Mouse (Mus musculus) lung, embryonic 16.5 days (tissue): Measurements from ENCODE around the gene Tmc6. TPM values are rescaled to one million over a fixed set of nuclear protein-coding genes. Genes with fewer than 3 reads are reported as not detected.
A peak's percentile ranks its signal among the peaks of the same experiment; 100 is the strongest.

Experiments used
- ATAC-seq: fragments of 200-750 bp; cut with Nextera tagmentation; 2 replicates; pipeline ENCODE4 v1.8.0; 2017; ENCODE audit warnings: low read depth, mild to moderate bottlenecking, moderate library complexity
- H3K27ac ChIP-seq: fragments of 300-500 bp; sonication (generic); 2 replicates; pipeline ENCODE4 v1.5.1; 2014; ENCODE audit warnings: mild to moderate bottlenecking, control low read depth, low read length
- H3K27me3 ChIP-seq: fragments of 300-500 bp; sonication (generic); 2 replicates; pipeline ENCODE4 v1.6.1; 2014; ENCODE audit warnings: low read depth, low read length, mixed read lengths; ENCODE audit not compliant: control insufficient read depth, insufficient read depth
- H3K36me3 ChIP-seq: fragments of 300-500 bp; sonication (generic); 2 replicates; pipeline ENCODE4 v1.6.1; 2014; ENCODE audit warnings: low read length; ENCODE audit not compliant: control insufficient read depth, insufficient read depth
- H3K4me1 ChIP-seq: fragments of 300-500 bp; sonication (generic); replicated peaks from 2 replicates; pipeline ENCODE4 v1.6.1; 2014; ENCODE audit warnings: low read length, mixed read lengths; ENCODE audit not compliant: control insufficient read depth, insufficient read depth
- H3K4me2 ChIP-seq: fragments of 300-500 bp; sonication (generic); 2 replicates; pipeline ENCODE4 v1.6.1; 2014; ENCODE audit warnings: low read depth, low read length, control low read depth
- H3K4me3 ChIP-seq: fragments of 300-500 bp; sonication (generic); 2 replicates; pipeline ENCODE4 v1.5.1; 2014; ENCODE audit warnings: mild to moderate bottlenecking, low read length, control low read depth
- H3K9ac ChIP-seq: fragments of 300-500 bp; sonication (generic); 2 replicates; pipeline ENCODE4 v1.6.1; 2014; ENCODE audit warnings: low read length, control low read depth
- H3K9me3 ChIP-seq: fragments of 300-500 bp; sonication (generic); 2 replicates; pipeline ENCODE4 v1.6.1; 2016; ENCODE audit warnings: low read length; ENCODE audit not compliant: control insufficient read depth
- WGBS: fragments of 180-500 bp; shearing (Covaris S2); extraction: QIAGEN DNeasy Blood & Tissue Kit; methylation state at CpG from one replicate; pipeline ENCODE4 v1.1.7; 2014; 5-methylcytosine and 5-hydroxymethylcytosine counted together
- polyA plus RNA-seq: library from polyadenylated mRNA; unstranded; fragments of >200 nt; fragmentation: Nextera tagmentation; extraction: Ambion mirVana; gene quantifications from 2 replicates; pipeline ENCODE4 v1.2.1, GENCODE M21; 2015

Tmc6 gene
- polyA plus RNA-seq, 1 experiment from 2014 or later = 23.6 TPM

GRCm38 (mm10) chr11:117779434-117780198 lies 2.4 kb downstream of the Tmc6 start:
- Histone ChIP-seq H3K36me3 (no peaks in the 10 kb centered on the region), H3K27ac (peak overlapping the region; percentile 97), H3K9me3 (no peaks in the 10 kb centered on the region), H3K4me2 (peak overlapping the region; percentile 98), H3K4me1 (peaks cover 41% of the 10 kb centered on the region), H3K4me3 (peak overlapping the region; percentile 61), H3K9ac (peak overlapping the region; percentile 77), H3K27me3 (no peaks in the 10 kb centered on the region; the same call in 1 of the 2 replicates)
- peak; percentile 34 for ATAC-seq
- WGBS = 3% methylated on average over 38 of the region's 38 CpGs

GRCm38 (mm10) chr11:117778851-117779433 lies 3.1 kb downstream of the Tmc6 start:
- Histone ChIP-seq H3K9ac (peak overlapping the region; percentile 77), H3K36me3 (no peaks in the 10 kb centered on the region), H3K9me3 (no peaks in the 10 kb centered on the region), H3K4me3 (peak overlapping the region; percentile 61), H3K4me2 (peak overlapping the region; percentile 98), H3K4me1 (peaks cover 41% of the 10 kb centered on the region), H3K27me3 (no peaks in the 10 kb centered on the region; the same call in 1 of the 2 replicates), H3K27ac (peak overlapping the region; percentile 97)
- 43% methylated on average over 12 of the region's 12 CpGs for WGBS
- no peak for ATAC-seq

GRCm38 (mm10) chr11:117778031-117778430 lies 4.0 kb downstream of the Tmc6 start:
- 88% methylated on average over 11 of the region's 11 CpGs for WGBS
- Histone ChIP-seq H3K27ac (no peak overlapping the region), H3K9me3 (no peaks in the 10 kb centered on the region), H3K27me3 (no peaks in the 10 kb centered on the region), H3K4me1 (peaks cover 36% of the 10 kb centered on the region), H3K36me3 (no peaks in the 10 kb centered on the region), H3K9ac (no peak overlapping the region), H3K4me3 (no peak overlapping the region), H3K4me2 (no peak overlapping the region)
- ATAC-seq = no peak

GRCm38 (mm10) chr11:117777111-117777510 lies 4.9 kb downstream of the Tmc6 start:
- no peaks in the 10 kb centered on the region for H3K36me3 ChIP-seq
- H3K4me1 ChIP-seq = peaks cover 34% of the 10 kb centered on the region
- no peak overlapping the region for H3K4me3 ChIP-seq
- no peaks in the 10 kb centered on the region for H3K9me3 ChIP-seq
- no peak overlapping the region for H3K27ac ChIP-seq
- ATAC-seq = no peak
- 85% methylated on average over 5 of the region's 5 CpGs for WGBS
- H3K9ac ChIP-seq = no peak overlapping the region
- no peaks in the 10 kb centered on the region for H3K27me3 ChIP-seq
- no peak overlapping the region for H3K4me2 ChIP-seq

GRCm38 (mm10) chr11:117776085-117776792 lies 5.8 kb downstream of the Tmc6 start:
- no peak for ATAC-seq
- H3K9me3 ChIP-seq = no peaks in the 10 kb centered on the region
- H3K9ac ChIP-seq = no peak overlapping the region
- no peaks in the 10 kb centered on the region for H3K36me3 ChIP-seq
- no peaks in the 10 kb centered on the region for H3K27me3 ChIP-seq
- H3K27ac ChIP-seq = no peak overlapping the region
- peaks cover 25% of the 10 kb centered on the region for H3K4me1 ChIP-seq
- WGBS = 91% methylated on average over 14 of the region's 14 CpGs
- no peak overlapping the region for H3K4me3 ChIP-seq
- H3K4me2 ChIP-seq = no peak overlapping the region

GRCm38 (mm10) chr11:117775540-117775939 lies 6.5 kb downstream of the Tmc6 start:
- Histone ChIP-seq H3K9ac (no peak overlapping the region), H3K36me3 (no peaks in the 10 kb centered on the region), H3K27me3 (no peaks in the 10 kb centered on the region), H3K4me1 (peaks cover 18% of the 10 kb centered on the region), H3K4me3 (no peak overlapping the region), H3K27ac (no peak overlapping the region), H3K9me3 (no peaks in the 10 kb centered on the region), H3K4me2 (no peak overlapping the region)
- 86% methylated on average over 13 of the region's 13 CpGs for WGBS
- no peak for ATAC-seq

GRCm38 (mm10) chr11:117774925-117775324 lies 7.1 kb downstream of the Tmc6 start:
- Histone ChIP-seq H3K27ac (no peak overlapping the region), H3K4me3 (no peak overlapping the region), H3K9me3 (no peaks in the 10 kb centered on the region), H3K27me3 (no peaks in the 10 kb centered on the region), H3K4me1 (peaks cover 12% of the 10 kb centered on the region), H3K4me2 (no peak overlapping the region), H3K9ac (no peak overlapping the region), H3K36me3 (no peaks in the 10 kb centered on the region)
- no peak for ATAC-seq
- 86% methylated on average over 10 of the region's 10 CpGs for WGBS

- 90% methylated on average over 7 of the region's 7 CpGs for WGBS
- ATAC-seq = no peak
- no peak overlapping the region for H3K4me2 ChIP-seq
- H3K27ac ChIP-seq = no peak overlapping the region
- H3K36me3 ChIP-seq = no peaks in the 10 kb centered on the region
- H3K4me1 ChIP-seq = no peaks in the 10 kb centered on the region; the same call in 1 of the 2 replicates
- H3K9ac ChIP-seq = no peak overlapping the region
- no peaks in the 10 kb centered on the region for H3K9me3 ChIP-seq
- no peak overlapping the region for H3K4me3 ChIP-seq
- H3K27me3 ChIP-seq = no peaks in the 10 kb centered on the region
Observed at GRCm38 (mm10) chr11:117772352-117772751, 9.6 kb downstream of the Tmc6 start.

GRCm38 (mm10) chr11:117770407-117770806 lies 11.6 kb downstream of the Tmc6 start:
- H3K36me3 ChIP-seq = no peaks in the 10 kb centered on the region
- no peaks in the 10 kb centered on the region; the same call in 1 of the 2 replicates for H3K4me1 ChIP-seq
- H3K27me3 ChIP-seq = no peaks in the 10 kb centered on the region
- no peak overlapping the region for H3K27ac ChIP-seq
- H3K4me2 ChIP-seq = no peak overlapping the region
- no peaks in the 10 kb centered on the region for H3K9me3 ChIP-seq
- no peak overlapping the region for H3K9ac ChIP-seq
- WGBS = 75% methylated on average over 10 of the region's 10 CpGs
- H3K4me3 ChIP-seq = no peak overlapping the region
- ATAC-seq = no peak
